Mouse (Mus musculus): ENCODE data around the gene 1700024G13Rik. TPM values are rescaled to one million over a fixed set of nuclear protein-coding genes. Genes with fewer than 3 reads are reported as not detected.
"Not testable (repeated sequence)": the region's sequence is repeated elsewhere in the genome, so short reads cannot be mapped to it uniquely, and the experiment has no call there.

Gene 1700024G13Rik
- not detected for total RNA-seq (2021)

DNA sequence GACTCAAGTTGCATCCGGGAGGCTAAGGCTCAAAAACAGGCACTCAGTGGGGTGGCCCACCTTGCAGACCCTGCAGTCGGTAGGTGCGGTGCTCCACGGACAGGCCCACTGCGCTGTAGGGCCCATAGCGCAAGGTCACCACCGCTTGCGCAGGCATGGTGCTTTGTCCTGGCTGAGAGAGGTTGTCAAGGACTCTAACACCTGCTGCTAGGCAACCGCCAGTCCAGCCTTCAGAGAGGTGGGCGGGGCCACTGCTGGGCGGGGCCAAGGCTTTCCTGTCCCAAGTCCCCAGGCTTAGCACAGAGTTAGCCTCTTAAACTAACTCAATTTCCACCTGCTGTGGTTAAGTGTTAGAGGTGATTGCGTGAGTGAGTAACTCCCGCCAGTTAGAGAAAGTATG, at the start of gene 1700024G13Rik:
Gene 1700024G13Rik (minus strand): TSS at position 196 of the 400 bp plus-strand sequence.
- DNase-seq (ENCODE audit: low spot score in 2 of 2), result no peak
- intact Hi-C loops (cut with DNase I), result no loop called here

DNA sequence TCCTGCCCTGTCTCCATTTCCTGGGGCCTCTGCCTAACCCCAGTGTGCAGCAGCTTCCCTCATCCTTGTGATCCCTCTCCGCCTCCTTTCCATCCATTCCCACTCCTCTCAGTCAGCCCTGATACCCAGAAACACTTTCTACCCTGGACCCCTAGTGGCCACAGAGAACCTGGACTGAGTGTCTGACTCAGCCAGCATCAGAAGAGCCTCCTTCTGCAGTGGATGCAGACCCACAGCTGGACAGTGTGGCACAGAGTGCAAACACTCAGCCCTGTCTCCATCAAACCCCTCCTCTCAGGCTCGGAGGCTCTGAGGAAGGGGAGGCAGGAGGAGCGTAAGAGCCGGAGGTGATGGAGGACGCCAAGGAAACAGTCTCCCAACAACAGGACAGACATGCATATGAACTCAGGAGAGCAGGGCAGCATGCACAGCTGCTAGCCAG, 49.2 kb upstream of the 1700024G13Rik start:
- intact Hi-C loops (cut with DNase I), result no loop called here
- no peak for DNase-seq (ENCODE audit: low spot score in 2 of 2)

DNA sequence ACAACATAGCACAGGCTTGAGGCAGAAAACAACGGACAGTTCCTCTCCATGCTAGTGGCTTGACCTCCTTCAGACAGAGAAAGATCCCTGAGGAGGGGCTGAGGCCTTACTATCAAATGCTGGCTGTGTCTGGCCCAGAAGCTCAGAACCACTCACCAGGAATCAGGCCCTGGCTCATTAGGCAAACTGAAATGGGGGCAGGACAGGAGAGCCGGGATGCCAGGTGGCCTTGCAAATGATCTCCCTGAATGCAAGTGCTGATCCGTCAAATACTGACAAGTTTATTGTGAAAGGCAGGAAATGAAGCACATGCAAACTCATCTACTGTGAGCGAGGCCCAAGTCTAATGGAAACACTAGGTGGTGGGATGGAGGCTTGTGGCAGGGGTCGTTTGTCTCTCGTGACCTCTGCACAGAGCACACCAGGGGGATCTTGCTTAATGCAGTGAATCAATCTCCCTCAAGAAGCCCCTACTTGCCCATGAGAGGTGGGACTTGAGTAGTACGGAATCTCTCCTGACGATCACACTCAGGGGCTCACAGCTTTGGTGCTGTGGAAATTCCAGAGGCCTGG, 40.9 kb upstream of the 1700024G13Rik start:
- intact Hi-C loops (cut with DNase I), result no loop called here
- no peak for DNase-seq (ENCODE audit: low spot score in 2 of 2)

DNA sequence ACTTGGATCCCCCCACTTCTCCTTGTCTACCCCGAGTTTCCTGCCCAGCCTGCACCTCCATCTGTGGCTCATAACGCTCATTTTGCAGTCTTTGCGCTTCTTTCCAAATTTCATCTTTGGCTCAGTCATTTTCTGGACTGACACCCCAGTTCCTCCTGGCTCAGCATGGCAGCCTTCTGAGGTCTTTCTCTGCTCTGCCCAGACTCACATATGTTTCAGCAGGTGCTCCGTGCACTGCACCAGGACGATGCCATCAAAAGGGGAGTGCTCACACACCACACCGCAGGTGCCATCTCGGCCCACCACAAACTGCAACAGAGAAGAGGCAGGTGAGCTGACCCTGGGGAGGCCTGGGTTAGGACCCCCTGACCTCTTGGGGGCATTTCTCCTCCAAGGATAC, 35.8 kb upstream of the 1700024G13Rik start:
- DNase-seq (ENCODE audit: low spot score in 2 of 2), result no peak
- intact Hi-C loops (cut with DNase I), result no loop called here

DNA sequence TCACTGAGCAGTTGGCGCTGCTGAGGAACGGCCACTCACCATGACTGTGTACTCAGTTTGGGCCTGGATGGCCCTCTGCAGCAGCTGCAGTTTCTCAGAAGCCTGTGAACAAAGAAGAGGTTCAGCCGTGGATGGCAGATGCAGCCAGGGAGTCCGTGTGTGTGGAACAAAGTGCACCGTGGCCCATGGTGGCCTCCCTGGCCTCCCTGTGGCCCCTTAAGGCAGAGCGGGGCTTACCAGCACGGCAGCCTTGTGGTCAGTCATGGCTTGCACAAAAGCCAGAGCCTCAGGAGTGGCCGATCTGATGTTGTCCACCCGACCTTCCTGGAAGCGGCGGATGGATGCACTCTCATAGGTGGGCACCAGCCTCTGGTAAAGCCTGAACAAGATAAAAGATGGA, 30.6 kb upstream of the 1700024G13Rik start:
- no peak for DNase-seq (ENCODE audit: low spot score in 2 of 2)
- intact Hi-C loops (cut with DNase I), result no loop called here

DNA sequence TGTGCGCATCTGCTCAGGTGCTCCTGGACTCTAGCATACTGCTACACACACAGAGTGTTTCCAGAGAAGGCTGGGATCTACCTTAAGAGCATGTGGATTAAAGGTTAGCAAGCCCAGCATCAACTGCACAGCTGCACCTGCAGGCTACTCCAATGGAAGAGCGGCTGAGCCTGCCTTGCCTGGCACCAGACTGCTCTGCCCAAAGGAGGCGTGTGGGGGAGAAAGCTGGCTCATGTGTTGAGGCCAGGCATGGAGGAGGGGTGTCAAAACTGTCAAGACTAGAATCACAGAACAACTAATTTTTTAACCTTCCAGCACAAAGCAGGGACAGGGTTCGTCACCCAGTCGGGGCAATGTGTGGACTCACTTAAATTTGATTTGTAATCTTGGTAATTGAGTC, 23.9 kb upstream of the 1700024G13Rik start:
- intact Hi-C loops (cut with DNase I), result no loop called here
- DNase-seq (ENCODE audit: low spot score in 2 of 2), result peak in 1 of 2 experiments; percentile 27

DNA sequence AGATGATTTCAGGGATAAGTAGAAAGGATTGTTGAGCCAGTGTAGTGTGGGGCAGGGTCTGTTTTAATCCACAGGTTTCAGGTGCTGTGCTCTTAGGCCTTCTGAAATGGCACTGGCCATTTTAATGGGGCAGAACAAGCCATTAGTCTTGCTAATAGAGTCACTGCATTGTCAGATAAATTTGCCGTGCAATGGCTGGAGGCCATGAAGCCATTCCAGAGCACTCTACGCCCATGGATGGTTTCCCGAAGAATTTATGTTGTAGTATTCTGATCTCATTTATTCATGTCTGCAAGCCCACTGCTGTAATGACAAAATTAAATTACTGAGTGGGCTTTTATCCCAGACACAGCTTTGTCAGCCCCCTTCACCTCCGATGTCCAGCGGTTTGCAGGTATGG, 21.9 kb upstream of the 1700024G13Rik start:
- intact Hi-C loops (cut with DNase I), result no loop called here
- no peak for DNase-seq (ENCODE audit: low spot score in 2 of 2)

DNA sequence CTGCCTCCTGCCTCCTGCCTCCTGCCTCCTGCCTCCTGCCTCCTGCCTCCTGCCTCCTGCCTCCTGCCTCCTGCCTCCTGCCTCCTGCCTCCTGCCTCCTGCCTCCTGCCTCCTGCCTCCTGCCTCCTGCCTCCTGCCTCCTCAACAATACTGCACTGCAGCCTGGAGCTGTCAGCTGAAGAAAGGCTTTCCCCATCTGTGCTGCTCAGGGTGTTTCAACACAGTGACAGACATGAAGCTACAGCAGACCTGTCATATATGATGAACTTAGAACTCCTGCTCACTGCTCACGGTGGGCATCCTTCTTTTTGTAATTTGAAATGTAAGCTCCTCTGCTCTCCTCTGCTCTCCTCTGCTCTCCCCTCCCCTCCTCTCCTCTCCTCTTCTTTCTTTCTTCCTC, 17.2 kb upstream of the 1700024G13Rik start:
- intact Hi-C loops (cut with DNase I); DNase-seq (ENCODE audit: low spot score in 2 of 2): not testable (repeated sequence)

DNA sequence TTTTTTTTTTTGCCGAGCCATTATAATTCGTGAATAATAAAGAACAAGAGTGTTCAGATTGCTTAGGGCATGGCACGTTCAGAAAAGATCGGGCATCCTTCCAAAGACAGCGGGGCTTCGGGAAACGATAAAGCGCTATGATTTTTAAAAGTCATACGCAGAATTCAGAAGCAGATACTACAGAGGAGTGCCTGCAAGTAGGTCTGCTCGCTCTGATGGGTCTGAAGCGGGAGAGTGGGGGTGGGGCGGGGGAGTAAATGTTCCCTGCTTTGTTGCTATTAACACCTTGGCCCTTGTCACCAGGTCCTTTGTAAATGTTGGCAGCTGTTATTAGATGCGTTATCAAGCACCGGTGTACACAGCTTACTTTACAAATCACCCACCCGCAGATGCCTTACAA, 6.6 kb downstream of the 1700024G13Rik start:
- intact Hi-C loops (cut with DNase I), result no loop called here
- DNase-seq (ENCODE audit: low spot score in 2 of 2), result no peak

DNA sequence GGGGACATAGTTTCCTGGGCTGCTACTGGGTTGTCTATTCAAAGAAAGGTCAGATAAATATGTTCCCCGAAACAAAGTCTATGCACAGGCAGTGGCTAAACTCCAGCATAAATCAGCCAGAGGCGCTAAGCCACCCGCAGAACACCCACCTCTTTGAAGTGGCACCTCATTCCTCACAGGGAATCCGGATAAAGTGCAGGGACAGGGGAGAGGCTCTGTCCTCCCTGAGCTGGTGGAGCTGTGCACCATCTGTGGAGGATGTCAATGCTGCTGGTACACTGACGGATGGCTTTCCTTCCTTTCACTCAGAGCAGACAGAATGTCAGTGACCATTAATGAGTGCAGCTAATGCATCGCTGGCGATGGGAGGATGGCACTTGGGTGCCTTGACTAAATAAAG, 7.1 kb downstream of the 1700024G13Rik start:
- peak in 1 of 2 experiments; percentile 7 for DNase-seq (ENCODE audit: low spot score in 2 of 2)
- intact Hi-C loops (cut with DNase I), result no loop called here

DNA sequence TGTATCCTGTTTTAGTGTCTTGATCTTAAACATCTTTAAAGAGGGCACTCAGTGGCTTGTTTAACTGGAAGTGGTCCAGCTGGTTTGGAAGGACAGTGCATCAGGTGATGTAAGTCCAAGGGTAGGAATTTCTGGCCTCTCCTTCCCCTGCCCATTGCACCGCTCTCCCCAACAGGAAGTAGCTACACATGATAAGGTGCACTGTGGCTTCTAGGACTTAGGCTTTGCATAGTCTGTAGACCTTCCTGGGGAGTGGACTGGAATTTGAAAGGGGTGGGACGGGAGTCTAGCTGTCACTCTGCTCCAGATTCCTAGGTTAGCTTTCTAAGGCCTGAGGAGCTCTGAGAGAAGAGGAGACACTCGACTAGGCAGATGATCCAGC, 8.1 kb downstream of the 1700024G13Rik start:
- intact Hi-C loops (cut with DNase I), result no loop called here

DNA sequence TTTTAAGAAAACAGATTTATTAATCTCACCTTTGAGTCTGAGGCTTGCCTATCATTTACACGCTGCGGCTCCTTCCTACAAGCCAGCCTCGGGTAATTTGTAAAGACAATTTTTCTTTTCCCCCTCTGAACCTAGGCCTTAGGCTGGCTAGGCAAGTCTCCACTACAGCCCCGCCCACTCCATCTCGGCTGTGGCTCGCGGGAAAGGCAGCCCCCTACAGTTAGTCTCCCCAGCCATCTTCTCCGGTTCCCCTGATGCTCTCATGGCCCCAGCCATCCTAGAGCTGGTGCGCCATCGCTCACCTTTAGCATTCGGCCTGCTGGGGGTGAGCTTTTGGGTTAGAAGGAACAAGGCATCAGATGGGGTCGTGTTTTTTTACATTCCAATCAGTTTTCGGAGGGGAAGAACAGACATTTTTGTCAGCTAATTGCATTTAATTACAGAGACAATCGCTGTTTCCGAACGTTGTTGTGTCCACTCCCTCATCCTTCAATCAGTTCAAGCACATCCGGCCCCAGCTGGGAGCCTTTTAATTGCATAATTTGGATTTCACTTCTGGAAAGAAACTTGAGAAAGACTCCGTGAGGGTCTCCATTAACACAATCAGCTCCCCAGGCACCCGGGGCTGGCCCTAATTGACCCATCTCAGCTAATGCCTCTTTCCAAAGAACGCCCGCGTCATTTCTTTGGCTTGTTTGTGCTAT, 8.6 kb downstream of the 1700024G13Rik start:
- no peak for DNase-seq (ENCODE audit: low spot score in 2 of 2)
- intact Hi-C loops (cut with DNase I), result no loop called here

More for the DNA sequence above, 8.1 kb downstream of the 1700024G13Rik start:
- DNase-seq (ENCODE audit: low spot score in 2 of 2), result no peak

DNA sequence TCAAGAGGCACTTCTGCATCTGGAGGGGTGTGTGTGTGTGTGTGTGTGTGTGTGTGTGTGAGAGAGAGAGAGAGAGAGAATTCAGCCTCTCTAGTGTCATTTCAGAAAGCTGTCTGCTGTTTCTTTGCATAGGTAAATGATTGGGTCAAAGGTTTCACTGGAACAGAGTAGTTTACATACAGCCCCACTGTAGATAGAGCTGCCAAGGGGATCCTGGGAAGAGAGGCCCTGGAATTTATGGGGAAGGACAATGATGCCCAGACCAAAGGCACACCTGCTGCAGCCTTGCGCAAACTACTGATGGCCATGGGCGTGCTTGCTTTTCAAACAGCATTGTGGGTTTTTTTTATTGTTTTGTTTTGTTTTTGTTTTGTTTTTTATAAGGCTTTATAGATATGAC, 15.7 kb downstream of the 1700024G13Rik start:
- DNase-seq (ENCODE audit: low spot score in 2 of 2), result no peak
- intact Hi-C loops (cut with DNase I), result no loop called here

DNA sequence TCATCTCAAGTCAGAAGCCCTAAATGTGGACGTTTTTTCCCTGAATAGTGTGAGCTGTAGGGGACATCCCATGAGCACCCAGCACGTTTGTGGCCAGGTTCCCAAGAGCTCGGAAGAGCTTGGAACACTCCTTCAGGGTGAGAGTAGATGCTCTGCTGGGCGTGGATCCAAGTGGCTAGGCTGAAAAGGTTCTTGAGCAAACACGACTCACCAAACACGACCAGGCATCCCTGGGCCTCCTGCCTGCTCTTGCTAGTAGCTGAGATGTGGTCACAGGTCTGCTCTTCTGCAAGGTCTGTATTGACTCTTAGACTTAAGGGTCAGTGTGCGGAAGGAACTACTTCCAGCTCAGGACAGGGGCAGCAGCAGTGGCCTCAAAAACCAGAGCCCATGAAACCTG, 18.4 kb downstream of the 1700024G13Rik start:
- DNase-seq (ENCODE audit: low spot score in 2 of 2), result no peak
- intact Hi-C loops (cut with DNase I), result no loop called here

DNA sequence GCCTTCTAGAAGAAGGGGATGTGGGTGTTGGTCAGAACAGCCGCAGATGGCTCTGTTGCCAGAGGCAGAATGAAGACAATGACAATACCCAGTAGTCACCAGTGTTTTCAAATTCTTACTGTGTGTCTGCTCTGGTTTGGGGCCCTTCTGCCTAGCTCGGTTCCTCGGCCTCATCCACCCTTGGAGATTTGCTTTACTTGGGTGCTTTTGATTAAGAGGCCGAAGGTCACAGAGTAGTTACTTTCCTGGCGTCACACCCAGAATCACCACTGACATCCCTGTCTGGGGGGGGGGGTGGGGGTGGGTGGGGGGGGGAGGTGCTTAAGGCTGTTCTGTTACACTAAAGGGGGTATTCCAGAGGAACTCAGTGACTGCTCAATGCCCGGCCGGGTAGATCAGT, 23.8 kb downstream of the 1700024G13Rik start:
- no peak for DNase-seq (ENCODE audit: low spot score in 2 of 2)
- intact Hi-C loops (cut with DNase I), result no loop called here

DNA sequence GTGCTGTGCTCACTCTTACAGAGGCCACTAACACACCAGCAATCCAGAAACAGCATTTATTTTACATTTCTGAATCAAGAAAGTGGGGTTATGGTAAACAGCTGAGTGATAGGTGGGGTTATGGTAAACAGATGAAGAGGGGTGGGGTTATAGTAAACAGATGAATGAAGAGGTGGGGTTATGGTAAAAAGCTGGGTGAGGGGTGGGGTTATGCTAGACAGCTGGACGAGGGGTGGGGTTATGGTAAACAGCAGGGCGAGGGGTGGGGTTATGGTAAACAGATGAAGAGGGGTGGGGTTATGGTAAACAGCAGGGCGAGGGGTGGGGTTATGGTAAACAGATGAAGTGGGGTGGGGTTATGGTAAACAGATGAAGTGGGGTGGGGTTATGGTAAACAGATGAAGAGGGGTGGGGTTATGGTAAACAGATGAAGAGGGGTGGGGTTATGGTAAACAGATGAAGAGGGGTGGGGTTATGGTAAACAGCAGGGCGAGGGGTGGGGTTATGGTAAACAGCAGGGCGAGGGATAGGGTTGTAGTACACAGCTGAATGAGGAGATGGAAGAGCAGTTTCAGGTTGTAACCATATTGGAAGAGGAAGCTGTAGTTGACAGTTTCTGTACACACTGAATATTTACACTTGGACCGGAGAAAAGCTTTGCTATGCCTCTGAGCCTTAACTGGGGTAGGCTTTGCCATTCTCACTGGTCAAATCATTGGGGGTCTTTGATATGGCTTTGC, 36.8 kb downstream of the 1700024G13Rik start:
- DNase-seq (ENCODE audit: low spot score in 2 of 2); intact Hi-C loops (cut with DNase I): not testable (repeated sequence)

DNA sequence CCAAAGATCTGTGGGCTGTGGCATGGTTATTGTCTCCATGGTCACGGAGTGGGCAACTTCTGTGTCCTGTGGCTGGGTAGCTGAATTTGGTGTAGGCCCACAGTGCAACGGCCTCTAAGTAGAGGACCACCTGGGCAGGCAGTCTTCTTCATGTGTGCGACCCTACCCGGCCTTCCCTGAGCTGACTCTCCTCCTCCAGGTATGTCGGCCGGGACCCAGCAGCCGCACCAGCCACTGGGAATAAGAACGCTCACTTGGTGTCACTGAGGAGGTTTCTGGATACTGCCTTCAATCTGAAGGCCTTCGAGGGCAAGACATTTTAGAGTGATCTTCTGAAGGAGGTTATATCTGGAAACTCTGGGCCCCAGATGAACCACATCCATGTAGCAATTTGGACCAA, 40.9 kb downstream of the 1700024G13Rik start:
- DNase-seq (ENCODE audit: low spot score in 2 of 2), result no peak
- intact Hi-C loops (cut with DNase I), result no loop called here

DNA sequence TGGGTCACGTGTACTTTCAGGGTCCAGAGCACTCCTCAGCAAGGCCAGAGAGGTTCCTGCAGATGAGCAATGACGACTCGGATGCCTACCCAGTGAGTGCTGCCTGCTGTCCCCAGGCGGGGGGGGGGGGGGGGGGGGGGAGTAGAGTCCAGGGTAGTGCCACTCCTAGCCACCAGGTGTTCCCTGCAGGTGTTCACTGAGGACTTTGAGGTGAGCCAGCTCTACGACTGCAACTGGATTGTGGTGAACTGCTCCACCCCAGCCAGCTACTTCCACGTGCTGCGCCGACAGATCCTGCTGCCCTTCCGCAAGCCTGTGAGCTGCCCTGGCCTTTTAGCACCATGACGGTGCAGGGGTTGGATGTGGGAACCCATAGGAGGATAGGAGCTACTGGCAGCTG, 43.5 kb downstream of the 1700024G13Rik start:
- intact Hi-C loops (cut with DNase I), result no loop called here
- DNase-seq (ENCODE audit: low spot score in 2 of 2), result no peak

DNA sequence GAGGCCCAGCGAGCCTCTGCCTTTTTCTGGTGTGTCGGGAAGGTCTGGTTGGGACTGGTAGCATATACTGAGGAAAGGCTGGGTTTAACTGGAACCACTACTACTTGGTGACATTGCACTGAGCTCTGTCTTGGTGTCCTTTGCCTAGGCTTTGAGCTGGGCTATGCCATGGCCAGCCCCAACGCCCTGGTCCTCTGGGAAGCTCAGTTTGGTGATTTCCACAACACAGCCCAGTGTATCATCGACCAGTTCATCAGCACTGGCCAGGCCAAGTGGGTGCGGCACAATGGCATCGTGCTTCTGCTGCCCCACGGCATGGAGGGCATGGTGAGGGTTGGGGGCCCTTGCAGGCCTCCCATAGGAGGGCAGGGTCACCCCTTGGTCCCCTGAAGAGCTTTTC, 44.0 kb downstream of the 1700024G13Rik start:
- intact Hi-C loops (cut with DNase I), result no loop called here
- DNase-seq (ENCODE audit: low spot score in 2 of 2), result no peak

DNA sequence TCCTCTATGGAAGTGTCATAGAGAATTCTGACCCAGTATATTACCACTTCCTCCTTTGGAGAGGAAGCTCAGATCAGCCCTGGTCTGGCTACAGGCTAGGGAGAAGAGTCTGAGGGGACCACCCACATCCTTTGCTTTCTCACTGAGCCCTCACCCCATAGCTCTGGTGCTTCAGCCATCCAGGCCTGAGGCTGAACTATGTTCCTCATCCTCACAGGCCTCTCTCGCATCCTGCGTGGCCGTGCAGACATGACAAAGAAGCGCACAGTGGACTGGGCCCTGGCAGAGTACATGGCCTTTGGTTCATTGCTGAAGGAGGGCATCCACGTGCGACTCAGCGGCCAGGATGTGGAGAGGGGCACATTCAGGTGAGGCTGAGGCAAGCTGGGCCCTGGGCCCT, 46.4 kb downstream of the 1700024G13Rik start:
- intact Hi-C loops (cut with DNase I), result no loop called here

DNA sequence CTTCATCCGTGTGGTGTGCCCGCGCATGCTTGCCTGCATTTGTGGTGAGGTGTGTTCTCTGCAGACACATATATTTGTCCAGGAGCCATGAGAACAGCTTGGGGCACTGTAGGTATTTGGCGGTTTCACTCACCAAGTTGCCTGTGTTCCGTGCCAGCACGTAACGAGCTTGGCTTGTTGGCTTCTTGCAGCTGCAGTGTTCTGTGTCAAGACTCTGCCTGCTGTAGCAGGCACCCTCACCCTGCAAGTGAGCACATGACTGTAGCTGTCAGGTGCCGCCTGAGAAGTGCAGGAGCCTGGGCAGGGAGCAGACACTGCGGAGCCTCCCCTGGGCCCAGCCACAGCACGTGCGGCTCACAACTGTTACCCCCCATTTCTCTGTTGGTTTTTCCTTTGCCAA, 51.6 kb downstream of the 1700024G13Rik start:
- intact Hi-C loops (cut with DNase I), result no loop called here
- no peak for DNase-seq (ENCODE audit: low spot score in 2 of 2)

More for the DNA sequence above, 46.4 kb downstream of the 1700024G13Rik start:
- no peak for DNase-seq (ENCODE audit: low spot score in 2 of 2)

Measured in left cerebral cortex, postnatal 25 days (tissue).